Comparison of ENCODE assay signal across 9 mouse cellular contexts in the genomic region with DNA sequence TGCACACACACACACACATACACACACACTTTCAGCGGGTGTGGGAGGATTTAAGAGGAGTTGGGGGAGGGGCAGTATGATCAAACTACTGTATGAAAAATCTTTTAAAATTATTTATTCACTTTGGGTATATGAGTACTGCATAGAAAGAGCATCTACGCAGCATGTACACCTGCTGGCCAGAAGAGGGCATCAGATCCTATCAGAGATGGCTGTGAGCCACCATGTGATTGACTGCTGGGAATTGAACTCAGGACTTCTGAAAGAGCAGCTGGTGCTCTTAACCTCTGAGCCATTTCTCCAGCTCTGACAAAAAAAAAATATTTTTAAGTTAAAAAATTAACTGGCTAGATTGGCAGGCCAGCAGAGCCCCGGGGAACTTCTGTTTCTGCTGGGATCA. TPM values are rescaled to one million over a fixed set of nuclear protein-coding genes. Genes with fewer than 3 reads are reported as not detected.
A peak's percentile ranks its signal among the peaks of the same experiment; 100 is the strongest.
DNase-seq lines count a peak whose midpoint lies in the region; ATAC-seq and TF ChIP-seq lines count a peak whose summit lies in the region.
"Had no signal": no experiment of that assay in that cellular context is flagged by ENCODE, and none has a peak within 500 bp of the region (broad histone marks: within the 10 kb centered on the region; RNA-seq: fewer than 3 reads in every experiment).

No protein-coding gene starts in this region.

- TF ChIP-seq CTCF in brain, embryonic 14.5 days (IDR thresholded peaks at IDR 0.05; ENCODE audit: borderline replicate concordance, extremely low read depth, insufficient read depth, insufficient read length), result peak; percentile 50; the same call in 1 of the 2 replicates

- peak; percentile 58 for DNase-seq in kidney, adult 9 months
- no peak for DNase-seq in kidney, adult 11 months
- DNase-seq in ES-CJ7 (ENCODE audit: low read depth, low spot score), result peak; percentile 66
- DNase-seq in brain, embryonic 14.5 days (ENCODE audit: low read depth), result peak; percentile 49
- DNase-seq in lung, postnatal 25 days (ENCODE audit: low spot score), result peak; percentile 20

- no peak for TF ChIP-seq POLR2A in brain, embryonic 14.5 days (IDR thresholded peaks at IDR 0.05; ENCODE audit: borderline replicate concordance, extremely low read depth, insufficient read depth, insufficient read length, poor library complexity, severe bottlenecking)

- ATAC-seq in frontal cortex, adult (ENCODE audit: low TSS enrichment), result no peak
- no peak for ATAC-seq in erythroid progenitor cell, adult 5-6 weeks (replicated peaks; ENCODE audit: low FRiP score, poor library complexity, severe bottlenecking)
- ATAC-seq: midbrain, embryonic 15.5 days had no signal

RNA-seq across cellular contexts. Expression of a gene that starts 4.1 kb away (rescaled TPM):
- polyA plus RNA-seq in brain, embryonic 14.5 days (2012; rRNA removed), result 13.6 and 22.2 TPM in 2 replicates
- total RNA-seq in erythroid progenitor cell, adult 5-6 weeks (2015; ENCODE audit: low replicate concordance), result not detected in 2 replicates
- total RNA-seq in erythroid progenitor cell, adult 5-6 weeks (2017; ENCODE audit: low replicate concordance), result 0.68 TPM in 1 of 2 replicates, not detected in the other

RNA-seq across cellular contexts. Expression of a gene that starts 17.0 kb away (rescaled TPM):
- polyA plus RNA-seq in brain, embryonic 14.5 days (2012; rRNA removed), result 0.18 TPM in 1 of 2 replicates, not detected in the other
- total RNA-seq in erythroid progenitor cell, adult 5-6 weeks (2015; ENCODE audit: low replicate concordance), result not detected in 2 replicates
- total RNA-seq in erythroid progenitor cell, adult 5-6 weeks (2017; ENCODE audit: low replicate concordance), result not detected in 2 replicates
- polyA plus RNA-seq: midbrain, embryonic 15.5 days had no signal

RNA-seq across cellular contexts. Expression of a gene that starts 30.5 kb away (rescaled TPM):
- polyA plus RNA-seq in brain, embryonic 14.5 days (2012; rRNA removed), result not detected in 2 replicates
- not detected in 2 replicates for total RNA-seq in erythroid progenitor cell, adult 5-6 weeks (2015; ENCODE audit: low replicate concordance)
- not detected in 2 replicates for total RNA-seq in erythroid progenitor cell, adult 5-6 weeks (2017; ENCODE audit: low replicate concordance)
- polyA plus RNA-seq: midbrain, embryonic 15.5 days; testis, adult 2 months had no signal

RNA-seq across cellular contexts. Expression of a gene that starts 36.4 kb away (rescaled TPM):
- 1.5 TPM in 2 replicates for polyA plus RNA-seq in brain, embryonic 14.5 days (2012; rRNA removed)
- 1.7 and 4.0 TPM in 2 replicates for total RNA-seq in erythroid progenitor cell, adult 5-6 weeks (2015; ENCODE audit: low replicate concordance)
- total RNA-seq in erythroid progenitor cell, adult 5-6 weeks (2017; ENCODE audit: low replicate concordance), result 0.83 and 1.0 TPM in 2 replicates
